Mouse (Mus musculus) CH12.LX (cell line): ENCODE measurements around the gene Pias4. TPM values are rescaled to one million over a fixed set of nuclear protein-coding genes. Genes with fewer than 3 reads are reported as not detected.

ENCODE experiments used
- DNase-seq: peaks from one replicate; pipeline ENCODE4 v3.0.0-alpha.2; 2013; ENCODE audit errors: extremely low read depth
- H3K27ac ChIP-seq: 2 replicates; pipeline ENCODE4 v1.5.1; 2012; ENCODE audit warnings: low read depth, mild to moderate bottlenecking, control low read depth, moderate library complexity; ENCODE audit not compliant: insufficient read depth
- H3K27me3 ChIP-seq: replicated peaks from 2 replicates; pipeline ENCODE3; 2012; ENCODE audit warnings: inconsistent platforms
- H3K36me3 ChIP-seq, 2 experiments: replicated peaks in 1 of 2; 2 replicates each; pipeline versions ENCODE3 to v1.6.1; 2012; ENCODE audit warnings: inconsistent platforms in 1 of 2, low read length in 1 of 2, mild to moderate bottlenecking in 1 of 2, mixed read lengths in 1 of 2, moderate library complexity in 1 of 2; ENCODE audit not compliant: control insufficient read depth in 1 of 2, insufficient read depth in 1 of 2
- H3K4me1 ChIP-seq, 2 experiments: 2 replicates each; pipeline ENCODE4 v1.6.1; 2012; ENCODE audit warnings: inconsistent platforms in 1 of 2, moderate library complexity in 1 of 2; ENCODE audit not compliant: insufficient read depth in 2 of 2, control insufficient read depth in 1 of 2
- H3K4me2 ChIP-seq: 2 replicates; pipeline ENCODE4 v1.6.1; 2012; ENCODE audit warnings: low read depth, mild to moderate bottlenecking, control low read depth; ENCODE audit not compliant: poor library complexity, insufficient read depth, severe bottlenecking
- H3K4me3 ChIP-seq, 3 experiments: fragments of 150-350 bp in 1 of 3; sonication (generic) in 1 of 3; replicated peaks in 1 of 3; 2 replicates each; pipeline versions ENCODE3 to v1.5.1; 2011 to 2012; ENCODE audit warnings: low read depth in 2 of 3, low read length in 2 of 3, mild to moderate bottlenecking in 2 of 3, moderate library complexity in 2 of 3, control low read depth in 1 of 3, improper control_type of control experiment in 1 of 3, inconsistent platforms in 1 of 3, mixed read lengths in 1 of 3; ENCODE audit not compliant: poor library complexity in 1 of 3
- H3K79me2 ChIP-seq: replicated peaks from 2 replicates; pipeline ENCODE4 v1.6.1; 2012; ENCODE audit warnings: mild to moderate bottlenecking, moderate library complexity; ENCODE audit not compliant: control insufficient read depth, poor library complexity, insufficient read depth, severe bottlenecking; ENCODE audit errors: extremely low read depth
- H3K9ac ChIP-seq: 2 replicates; pipeline ENCODE4 v1.6.1; 2012; ENCODE audit warnings: low read depth, mild to moderate bottlenecking, control low read depth, moderate library complexity; ENCODE audit not compliant: insufficient read depth
- H3K9me3 ChIP-seq: replicated peaks from 2 replicates; pipeline ENCODE3; 2012; ENCODE audit warnings: low read length, inconsistent platforms, mixed read lengths
- BHLHE40 ChIP-seq: IDR thresholded peaks from 2 replicates; pipeline ENCODE4 v1.6.1; 2011; ENCODE audit warnings: mild to moderate bottlenecking, low read depth, low read length, improper control_type of control experiment
- CHD2 ChIP-seq: IDR thresholded peaks from 2 replicates; pipeline ENCODE4 v1.6.1; 2011; ENCODE audit warnings: low read length, improper control_type of control experiment
- CTCF ChIP-seq, 2 experiments: IDR thresholded peaks in 1 of 2; conservative IDR thresholded peaks in 1 of 2; 2 replicates each; pipeline ENCODE4 v1.5.1; 2011 to 2012; ENCODE audit warnings: low read depth in 2 of 2, low read length in 2 of 2, improper control_type of control experiment in 1 of 2, inconsistent platforms in 1 of 2, mild to moderate bottlenecking in 1 of 2, moderate library complexity in 1 of 2
- ETS1 ChIP-seq: conservative IDR thresholded peaks from 2 replicates; pipeline ENCODE4 v1.6.1; 2012; ENCODE audit warnings: low read depth, mild to moderate bottlenecking, inconsistent platforms, low read length, improper control_type of control experiment, moderate library complexity
- HCFC1 ChIP-seq: IDR thresholded peaks from 2 replicates; pipeline ENCODE4 v1.6.1; 2012; ENCODE audit warnings: low read depth, mild to moderate bottlenecking, inconsistent platforms, low read length, improper control_type of control experiment
- JUND ChIP-seq: conservative IDR thresholded peaks from 2 replicates; pipeline ENCODE4 v1.6.1; 2011; ENCODE audit warnings: low read depth, low read length, improper control_type of control experiment
- MAFK ChIP-seq: IDR thresholded peaks from 2 replicates; pipeline ENCODE4 v1.6.1; 2011; ENCODE audit warnings: low read length, improper control_type of control experiment; ENCODE audit not compliant: insufficient replicate concordance
- MAX ChIP-seq: IDR thresholded peaks from 2 replicates; pipeline ENCODE4 v1.6.1; 2011; ENCODE audit warnings: low read length, improper control_type of control experiment
- MAZ ChIP-seq: IDR thresholded peaks from 2 replicates; pipeline ENCODE4 v1.6.1; 2012; ENCODE audit warnings: low read depth, mild to moderate bottlenecking, inconsistent platforms, low read length, improper control_type of control experiment, moderate library complexity
- MEF2A ChIP-seq: IDR thresholded peaks from 2 replicates; pipeline ENCODE4 v1.6.1; 2014; ENCODE audit warnings: low read depth, mild to moderate bottlenecking, inconsistent platforms, low read length, improper control_type of control experiment, borderline replicate concordance
- MXI1 ChIP-seq: IDR thresholded peaks from 2 replicates; pipeline ENCODE4 v1.6.1; 2011; ENCODE audit warnings: mild to moderate bottlenecking, low read depth, low read length, improper control_type of control experiment
- NELFE ChIP-seq: IDR thresholded peaks from 2 replicates; pipeline ENCODE4 v1.6.1; 2011; ENCODE audit warnings: low read depth, low read length, improper control_type of control experiment
- NRF1 ChIP-seq: IDR thresholded peaks from 2 replicates; pipeline ENCODE4 v1.6.1; 2014; ENCODE audit warnings: low read depth, mild to moderate bottlenecking, inconsistent platforms, low read length, improper control_type of control experiment, moderate library complexity
- POLR2AphosphoS2 ChIP-seq: IDR thresholded peaks from 2 replicates; pipeline ENCODE4 v1.6.1; 2011; ENCODE audit warnings: low read depth, low read length, improper control_type of control experiment
- RAD21 ChIP-seq: IDR thresholded peaks from 2 replicates; pipeline ENCODE4 v1.6.1; 2011; ENCODE audit warnings: low read depth, mild to moderate bottlenecking, low read length, improper control_type of control experiment, moderate library complexity
- SMC3 ChIP-seq: IDR thresholded peaks from 2 replicates; pipeline ENCODE4 v1.6.1; 2011; ENCODE audit warnings: low read depth, low read length, improper control_type of control experiment
- TBP ChIP-seq: conservative IDR thresholded peaks from 2 replicates; pipeline ENCODE4 v1.6.1; 2011; ENCODE audit warnings: low read depth, low read length, improper control_type of control experiment
- TCF12 ChIP-seq: IDR thresholded peaks from 2 replicates; pipeline ENCODE4 v1.6.1; 2014; ENCODE audit warnings: low read depth, mild to moderate bottlenecking, inconsistent platforms, low read length, improper control_type of control experiment
- UBTF ChIP-seq: IDR thresholded peaks from 2 replicates; pipeline ENCODE4 v1.6.1; 2012; ENCODE audit warnings: low read depth, mild to moderate bottlenecking, inconsistent platforms, low read length, improper control_type of control experiment, moderate library complexity
- USF1 ChIP-seq: IDR thresholded peaks from 2 replicates; pipeline ENCODE4 v1.6.1; 2014; ENCODE audit warnings: low read depth, mild to moderate bottlenecking, inconsistent platforms, low read length, improper control_type of control experiment
- USF2 ChIP-seq: conservative IDR thresholded peaks from 2 replicates; pipeline ENCODE4 v1.6.1; 2011; ENCODE audit warnings: low read depth, low read length, improper control_type of control experiment
- ZMIZ1 ChIP-seq: IDR thresholded peaks from 2 replicates; pipeline ENCODE4 v1.6.1; 2012; ENCODE audit warnings: low read depth, mild to moderate bottlenecking, inconsistent platforms, low read length, improper control_type of control experiment
- ZNF384 ChIP-seq: IDR thresholded peaks from 2 replicates; pipeline ENCODE4 v1.6.1; 2012; ENCODE audit warnings: low read depth, low read length, improper control_type of control experiment, inconsistent platforms
- dilution Hi-C: fragments of 300-500 bp; cut with MboI; formaldehyde crosslinking; loops from 2 replicates; pipeline ENCODE4 v1.14.3; 2020; ENCODE audit warnings: low sequenced_read_pairs; ENCODE audit not compliant: extremely low pct_unique_long_range_greater_than_20kb, extremely low pct_ligation_motif_present
- in situ Hi-C: fragments of 300-500 bp; cut with MboI; formaldehyde crosslinking; loops from 3 replicates; pipeline ENCODE4 v1.14.3; 2019; ENCODE audit warnings: low sequenced_read_pairs, low pct_ligation_motif_present, low pct_unique_long_range_greater_than_20kb, mixed read lengths
- polyA plus RNA-seq: library from polyadenylated mRNA; unstranded; fragments of >175 nt; gene quantifications from 2 replicates; pipeline ENCODE4 v1.2.1, GENCODE M21; 2012; ENCODE audit warnings: low read depth; ENCODE audit not compliant: insufficient read length
- total RNA-seq, 2 experiments: library from RNA; depleted of rRNA; stranded (reverse); fragments of 300-350 nt in 1 of 2; fragments of >200 nt in 1 of 2; gene quantifications; 2 replicates each; pipeline ENCODE4 v1.2.3; 2012 to 2014

Pias4 gene
- total and polyA plus RNA-seq, 3 experiments = 15.3 to 33.5 (median 26.6) TPM

DNA sequence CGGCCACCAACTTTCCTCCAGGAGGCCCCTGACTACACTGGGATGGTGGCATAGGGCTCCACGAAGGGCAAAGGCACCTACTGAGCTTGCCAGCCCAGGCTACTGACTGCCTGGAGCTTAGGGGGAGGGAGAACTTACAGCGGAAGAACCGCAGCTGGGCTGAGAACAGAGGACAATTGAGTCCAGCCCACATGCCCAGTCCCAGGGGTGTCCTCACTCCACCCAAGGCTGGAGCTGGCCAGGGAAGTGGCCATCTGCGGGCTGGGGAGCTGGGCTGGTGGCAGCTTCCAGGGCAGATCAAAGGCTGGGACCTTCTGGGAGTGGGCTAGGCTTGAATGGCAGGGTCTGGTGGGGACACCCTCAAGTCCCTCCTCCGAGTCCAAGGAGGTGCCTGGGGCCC, 13.0 kb downstream of the Pias4 start:
- DNase-seq = no peak
- Histone ChIP-seq H3K9me3 (no peaks in the 10 kb centered on the region), H3K27me3 (no peaks in the 10 kb centered on the region), H3K9ac (no peak overlapping the region), H3K36me3 (peaks cover 69 to 81% of the 10 kb centered on the region in 2 experiments), H3K27ac (no peak overlapping the region), H3K4me1 (peaks cover 0 to 36% of the 10 kb centered on the region in 2 experiments; a peak in 2 of 4 replicates), H3K4me2 (no peak overlapping the region)
- TF ChIP-seq HCFC1 = no peak
- TF ChIP-seq UBTF = no peak
- TF ChIP-seq POLR2AphosphoS2 = no peak
- no peak for TF ChIP-seq NELFE
- TF ChIP-seq JUND = no peak
- TF ChIP-seq TCF12 = no peak
- TF ChIP-seq USF1 = no peak
- TF ChIP-seq ZNF384 = no peak
- TF ChIP-seq MEF2A = no peak
- TF ChIP-seq, all 38 proteins: peak for 0
- H3K79me2 ChIP-seq = peaks cover 2% of the 10 kb centered on the region; the same call in 1 of the 2 replicates
- dilution Hi-C loops (no loop called here), in situ Hi-C loops (no loop called here)
- H3K4me3 ChIP-seq = no peak overlapping the region

DNA sequence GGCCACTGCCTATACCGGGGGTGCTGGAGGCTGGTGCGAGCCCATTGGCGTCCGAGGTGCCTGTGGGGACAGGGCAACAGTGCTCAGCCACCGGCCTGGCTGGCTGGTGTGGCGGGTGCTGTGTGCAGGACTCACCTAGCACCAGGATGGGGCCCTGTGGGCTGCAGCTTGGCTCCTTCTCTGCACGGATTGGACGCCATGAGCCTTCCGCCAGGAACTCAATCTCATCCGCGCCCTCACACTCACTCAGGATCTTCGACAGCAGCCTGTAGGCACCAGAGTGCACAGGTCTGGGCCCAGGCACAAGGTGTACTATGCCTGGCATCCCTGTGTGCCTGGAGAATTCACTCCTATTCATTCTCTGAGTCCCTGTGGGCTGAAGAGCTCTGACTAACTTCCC, 13.4 kb downstream of the Pias4 start:
- TF ChIP-seq ZNF384 (no peak), ZMIZ1 (no peak), NRF1 (no peak), JUND (no peak), ETS1 (no peak), CTCF (conservative IDR thresholded peaks at IDR 0.05 in 1 of 2, IDR thresholded peaks at IDR 0.05 in 1 of 2; ENCODE audit: low read depth in 2 of 2, low read length in 2 of 2) (no peak), USF2 (no peak), MAFK (no peak), TBP (no peak), BHLHE40 (no peak), UBTF (no peak), POLR2AphosphoS2 (no peak), RAD21 (no peak), MAZ (no peak), MAX (no peak), TCF12 (no peak), MXI1 (no peak), CHD2 (no peak), SMC3 (no peak)
- no peaks in the 10 kb centered on the region for H3K27me3 ChIP-seq
- in situ Hi-C loops = no loop called here
- no peaks in the 10 kb centered on the region for H3K9me3 ChIP-seq
- H3K79me2 ChIP-seq = peaks cover 2% of the 10 kb centered on the region; the same call in 1 of the 2 replicates
- peaks cover 0 to 39% of the 10 kb centered on the region in 2 experiments; a peak in 2 of 4 replicates for H3K4me1 ChIP-seq
- no peak overlapping the region for H3K4me3 ChIP-seq
- no peak overlapping the region for H3K27ac ChIP-seq
- H3K9ac ChIP-seq = no peak overlapping the region
- dilution Hi-C loops = no loop called here
- peaks cover 70 to 83% of the 10 kb centered on the region in 2 experiments for H3K36me3 ChIP-seq
- DNase-seq = no peak
- no peak overlapping the region for H3K4me2 ChIP-seq
